ENCODE assay signal across 8 mouse cellular contexts in the genomic region with DNA sequence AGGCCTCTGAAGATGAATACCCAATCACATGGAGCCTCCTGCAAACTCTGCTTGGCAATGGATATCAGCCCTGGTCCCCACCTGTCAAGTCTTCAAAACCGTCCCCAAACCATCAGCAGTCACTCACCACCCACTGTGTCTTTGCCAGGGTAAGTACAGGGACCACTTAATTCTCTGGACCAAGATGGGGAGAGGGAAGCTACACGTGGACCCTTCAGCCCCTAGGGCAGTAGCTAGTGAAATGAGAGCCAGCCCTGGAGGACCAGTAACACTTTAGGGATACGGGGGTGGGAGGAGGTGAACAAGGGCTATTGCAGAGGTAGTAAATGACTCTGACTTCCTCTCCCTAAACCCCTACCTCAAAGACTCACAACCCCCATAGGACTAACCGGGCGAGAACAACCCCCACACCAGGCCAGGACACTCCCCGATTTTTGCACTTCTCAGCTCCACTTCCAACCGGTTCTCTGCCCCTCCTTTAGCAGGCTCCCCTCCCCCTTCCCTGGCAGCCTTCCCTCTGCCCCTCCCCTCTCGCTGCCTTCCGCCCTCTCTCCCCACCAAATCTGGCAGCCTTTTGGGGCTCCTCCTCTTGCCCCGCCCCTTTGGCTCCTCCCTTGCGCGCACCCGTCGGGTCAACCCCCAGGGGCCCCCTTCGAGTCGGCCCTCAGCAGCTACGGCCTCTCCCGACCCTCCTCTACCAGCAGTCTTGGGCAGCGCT. TPM values are rescaled to one million over a fixed set of nuclear protein-coding genes. Genes with fewer than 3 reads are reported as not detected.
DNase-seq lines count a peak whose midpoint lies in the region; ATAC-seq lines count a peak whose summit lies in the region.

No protein-coding gene starts in this region.

- H3K9me3 ChIP-seq in hindbrain, embryonic 12.5 days (replicated peaks): no peaks in the 10 kb centered on the region

- peaks cover 26% of the 10 kb centered on the region for H3K27me3 ChIP-seq in hindbrain, embryonic 12.5 days

- H3K4me2 ChIP-seq in hindbrain, embryonic 12.5 days (replicated peaks): peak overlapping the region; percentile 91

- WGBS in hindbrain, embryonic 12.5 days: 2% methylated on average over 18 of the region's 19 CpGs

- H3K9ac ChIP-seq in hindbrain, embryonic 12.5 days: peak overlapping the region; percentile 73

- ATAC-seq in hindbrain, embryonic 12.5 days (ENCODE audit: low FRiP score): peak; percentile 91

- peaks cover 42% of the 10 kb centered on the region for H3K4me1 ChIP-seq in hindbrain, embryonic 12.5 days

- peaks cover 16% of the 10 kb centered on the region for H3K36me3 ChIP-seq in hindbrain, embryonic 12.5 days

- peak overlapping the region; percentile 93 for H3K27ac ChIP-seq in hindbrain, embryonic 12.5 days

- DNase-seq in MEL-GATA-1-ER (ENCODE audit: extremely low read depth, low read depth): peak; percentile 49
- DNase-seq in cerebellum, adult 18-20 months: peak; percentile 87 to 91
- peak; percentile 92 to 93 for DNase-seq in frontal cortex, postnatal 10 days (ENCODE audit: low spot score in 2 of 2)
- peak; percentile 94 to 95 for DNase-seq in layer of hippocampus, postnatal 10 days (ENCODE audit: low spot score in 2 of 2)
- DNase-seq in lung, postnatal 10 days: peak; percentile 99
- peak; percentile 95 for DNase-seq in retina, embryonic 14.5 days (ENCODE audit: low spot score)
- DNase-seq in thymus, postnatal 4 days: peak; percentile 95

- peak overlapping the region; percentile 68 for H3K4me3 ChIP-seq in hindbrain, embryonic 12.5 days

RNA-seq across cellular contexts. Expression of a gene that starts 1.9 kb away (rescaled TPM):
- polyA plus RNA-seq in hindbrain, embryonic 12.5 days (2016; fragmentation: Nextera tagmentation; extraction: Ambion mirVana): 21.2 and 22.2 TPM in 2 replicates
- 10 to 100 TPM; 17.2 to 21.3 TPM for total RNA-seq in layer of hippocampus, postnatal 10 days (2021)

RNA-seq across cellular contexts. Expression of a gene that starts 4.3 kb away (rescaled TPM):
- 0.34 and 0.40 TPM in 2 replicates for polyA plus RNA-seq in hindbrain, embryonic 12.5 days (2016; fragmentation: Nextera tagmentation; extraction: Ambion mirVana)
- total RNA-seq in layer of hippocampus, postnatal 10 days (2021): under 1 TPM; 0.21 to 0.58 TPM

RNA-seq across cellular contexts. Expression of a gene that starts 48.4 kb away (rescaled TPM):
- 29.9 and 32.4 TPM in 2 replicates for polyA plus RNA-seq in hindbrain, embryonic 12.5 days (2016; fragmentation: Nextera tagmentation; extraction: Ambion mirVana)
- 10 to 100 TPM; 43.0 to 54.4 TPM for total RNA-seq in layer of hippocampus, postnatal 10 days (2021)

Comparison
In these comparisons a context has a peak if more than half of its experiments do, and no peak if none do; other contexts are left out.
1. Peak in every context shown above with its lines: DNase-seq, ATAC-seq, H3K4me3 ChIP-seq and H3K27ac ChIP-seq.
2. DNase-seq: peak in every context shown above with its lines; median percentile 99 in lung, postnatal 10 days; 95 in retina, embryonic 14.5 days; 95 in thymus, postnatal 4 days; 94 in layer of hippocampus, postnatal 10 days; 92 in frontal cortex, postnatal 10 days; 89 in cerebellum, adult 18-20 months; 49 in MEL-GATA-1-ER.